Mouse (Mus musculus) ES-E14 (cell line): ENCODE data around the gene Galnt2. TPM values are rescaled to one million over a fixed set of nuclear protein-coding genes. Genes with fewer than 3 reads are reported as not detected.
A peak's percentile ranks its signal among the peaks of the same experiment; 100 is the strongest.

Source experiments
- DNase-seq: peaks from one replicate; pipeline ENCODE4 v3.0.0-alpha.2; 2013; ENCODE audit warnings: low read depth, low spot score
- H3K27ac ChIP-seq: 2 replicates; pipeline ENCODE4 v1.5.1; 2012; ENCODE audit warnings: low read depth, mild to moderate bottlenecking, low read length, moderate library complexity, mixed read lengths; ENCODE audit not compliant: poor library complexity, insufficient read depth, severe bottlenecking
- H3K36me3 ChIP-seq: 2 replicates; pipeline ENCODE4 v1.6.1; 2012; ENCODE audit warnings: mild to moderate bottlenecking, low read length, moderate library complexity, mixed read lengths; ENCODE audit not compliant: control insufficient read depth, poor library complexity, insufficient read depth, severe bottlenecking
- H3K4me1 ChIP-seq, 2 experiments: fragments of 150-350 bp in 1 of 2; sonication (generic) in 1 of 2; 2 replicates each; pipeline ENCODE4 v1.6.1; 2012; ENCODE audit warnings: low read length in 2 of 2, mild to moderate bottlenecking in 1 of 2, mixed read lengths in 1 of 2; ENCODE audit not compliant: control insufficient read depth in 2 of 2, insufficient read depth in 2 of 2, poor library complexity in 1 of 2
- H3K4me3 ChIP-seq, 2 experiments: fragments of 150-350 bp in 1 of 2; sonication (generic) in 1 of 2; 2 replicates each; pipeline ENCODE4 v1.5.1; 2012; ENCODE audit warnings: low read length in 2 of 2, low read depth in 1 of 2, mild to moderate bottlenecking in 1 of 2, mixed read lengths in 1 of 2; ENCODE audit not compliant: insufficient read depth in 1 of 2, poor library complexity in 1 of 2, severe bottlenecking in 1 of 2
- H3K9ac ChIP-seq: 2 replicates; pipeline ENCODE4 v1.6.1; 2012; ENCODE audit warnings: low read depth, mild to moderate bottlenecking, low read length, mixed read lengths; ENCODE audit not compliant: poor library complexity, insufficient read depth, severe bottlenecking
- H3K9me3 ChIP-seq: fragments of 150-350 bp; sonication (generic); 2 replicates; pipeline ENCODE4 v1.6.1; 2012; ENCODE audit warnings: low read depth, mild to moderate bottlenecking, low read length; ENCODE audit not compliant: control insufficient read depth, insufficient read depth
- CHD2 ChIP-seq: IDR thresholded peaks from 2 replicates; pipeline ENCODE4 v1.6.1; 2014; ENCODE audit warnings: mild to moderate bottlenecking, low read depth, low read length, inconsistent platforms
- HCFC1 ChIP-seq: IDR thresholded peaks from 2 replicates; pipeline ENCODE4 v1.6.1; 2012; ENCODE audit warnings: low read length, inconsistent platforms, borderline replicate concordance; ENCODE audit not compliant: insufficient read depth
- MAFK ChIP-seq: IDR thresholded peaks from 2 replicates; pipeline ENCODE4 v1.6.1; 2014; ENCODE audit warnings: mild to moderate bottlenecking, low read depth, low read length, inconsistent platforms; ENCODE audit not compliant: insufficient read depth
- ZC3H11A ChIP-seq: IDR thresholded peaks from 2 replicates; pipeline ENCODE4 v1.6.1; 2012; ENCODE audit warnings: low read depth, mild to moderate bottlenecking, inconsistent platforms, low read length, borderline replicate concordance
- ZNF384 ChIP-seq: IDR thresholded peaks from 2 replicates; pipeline ENCODE4 v1.6.1; 2012; ENCODE audit warnings: low read depth, low read length, inconsistent platforms
- in situ Hi-C, 2 experiments: fragments of 600-800 bp; cut with MboI; formaldehyde crosslinking; loops; one replicate each; pipeline ENCODE4 v1.15.1; 2025; ENCODE audit warnings: low sequenced_read_pairs in 2 of 2, inconsistent platforms in 1 of 2; ENCODE audit not compliant: unreplicated experiment in 2 of 2
- total RNA-seq: library from RNA; depleted of rRNA; stranded (reverse); fragments of 300-350 nt; gene quantifications from 2 replicates; pipeline ENCODE4 v1.2.3, GENCODE M21; 2012

Galnt2 gene
- total RNA-seq, 1 experiment: 45.6 TPM

DNA sequence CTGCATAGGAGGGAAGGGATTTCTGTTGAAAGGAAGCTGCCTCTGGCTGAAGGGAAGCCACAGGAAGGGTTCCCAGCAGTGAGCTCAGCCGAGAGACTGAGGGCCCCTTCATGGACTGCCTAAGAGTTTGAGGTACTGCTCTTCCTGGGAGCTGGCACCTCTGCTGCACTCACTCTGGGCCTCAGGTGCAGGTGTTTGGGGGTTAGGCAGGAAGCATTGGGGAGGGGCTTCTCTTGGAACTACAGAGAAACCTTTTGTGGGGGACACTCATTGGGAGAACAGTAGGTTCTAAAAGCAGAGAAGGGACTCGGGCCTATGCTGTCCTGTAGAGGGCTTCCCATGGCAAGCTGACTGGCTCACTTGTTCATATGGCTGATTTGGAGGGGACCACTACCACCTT lies 3.3 kb downstream of the Galnt2 start:
- no peaks in the 10 kb centered on the region for H3K9me3 ChIP-seq
- H3K4me3 ChIP-seq: no peak overlapping the region
- peaks cover 16 to 30% of the 10 kb centered on the region in 2 experiments for H3K4me1 ChIP-seq
- no peak overlapping the region for H3K27ac ChIP-seq
- TF ChIP-seq ZC3H11A (no peak), HCFC1 (no peak), CHD2 (no peak), MAFK (no peak), ZNF384 (no peak)
- no peaks in the 10 kb centered on the region for H3K36me3 ChIP-seq
- in situ Hi-C loops: no loop called here
- H3K9ac ChIP-seq: no peak overlapping the region
- no peak for DNase-seq

DNA sequence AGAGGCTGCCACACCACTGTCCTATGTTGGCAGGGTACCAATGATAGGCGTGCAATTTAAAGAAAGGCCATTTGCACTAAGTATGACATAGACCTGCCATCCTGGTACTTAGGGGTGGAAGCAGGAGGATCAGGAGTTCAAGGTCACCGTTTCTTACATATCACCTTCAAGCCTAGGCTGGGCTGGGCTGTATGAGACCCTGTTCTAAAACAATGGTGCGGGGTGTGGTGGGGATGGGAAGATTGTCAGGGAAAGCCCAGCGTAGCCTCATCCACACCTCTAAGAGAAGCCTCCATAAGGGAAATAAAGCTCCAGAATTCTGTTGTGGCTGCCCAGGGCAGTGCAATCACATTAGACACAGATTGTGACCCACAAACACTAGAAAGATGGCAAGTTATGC lies 4.3 kb downstream of the Galnt2 start:
- peaks cover 16 to 28% of the 10 kb centered on the region in 2 experiments for H3K4me1 ChIP-seq

DNA sequence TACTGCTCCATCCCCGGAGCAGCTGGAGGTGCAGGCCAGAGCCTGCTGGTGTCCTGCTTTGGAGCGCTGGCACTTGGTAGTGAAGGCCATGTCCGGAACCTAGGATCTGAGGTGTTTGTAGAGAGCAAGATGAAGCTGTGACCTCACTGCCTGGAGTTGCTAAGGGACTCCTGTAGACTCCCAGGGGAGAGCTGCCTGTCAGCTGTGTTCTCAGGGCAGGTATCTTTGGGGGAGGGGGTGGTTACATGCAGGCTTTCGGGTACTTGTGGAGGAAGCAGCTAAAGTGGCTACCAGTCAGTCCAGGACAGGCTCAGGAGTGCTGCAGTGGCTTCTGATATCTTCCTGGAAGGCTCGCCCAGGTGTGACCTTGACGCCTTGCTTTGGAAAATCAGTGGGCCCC lies 8.2 kb downstream of the Galnt2 start:
- DNase-seq: no peak
- H3K9ac ChIP-seq: no peak overlapping the region
- no peak overlapping the region for H3K27ac ChIP-seq
- in situ Hi-C loops: no loop called here
- H3K4me3 ChIP-seq: no peak overlapping the region
- H3K9me3 ChIP-seq: no peaks in the 10 kb centered on the region
- peaks cover 14 to 25% of the 10 kb centered on the region in 2 experiments for H3K4me1 ChIP-seq
- TF ChIP-seq CHD2: no peak
- TF ChIP-seq ZNF384: no peak
- no peak for TF ChIP-seq MAFK
- no peak for TF ChIP-seq HCFC1
- no peak for TF ChIP-seq ZC3H11A
- H3K36me3 ChIP-seq: no peaks in the 10 kb centered on the region

More for the DNA sequence above, 4.3 kb downstream of the Galnt2 start:
- TF ChIP-seq HCFC1: no peak
- TF ChIP-seq ZNF384: no peak
- no peak for TF ChIP-seq ZC3H11A
- no peak for TF ChIP-seq MAFK
- no peak for TF ChIP-seq CHD2
- Histone ChIP-seq H3K36me3 (no peaks in the 10 kb centered on the region), H3K4me3 (no peak overlapping the region), H3K9ac (peak overlapping the region; percentile 17; the same call in 1 of the 2 replicates), H3K9me3 (no peaks in the 10 kb centered on the region), H3K27ac (0 out of 2 replicates have a peak overlapping the region, but pooled peaks have one; percentile 27)
- in situ Hi-C loops: no loop called here
- peak; percentile 51 for DNase-seq

DNA sequence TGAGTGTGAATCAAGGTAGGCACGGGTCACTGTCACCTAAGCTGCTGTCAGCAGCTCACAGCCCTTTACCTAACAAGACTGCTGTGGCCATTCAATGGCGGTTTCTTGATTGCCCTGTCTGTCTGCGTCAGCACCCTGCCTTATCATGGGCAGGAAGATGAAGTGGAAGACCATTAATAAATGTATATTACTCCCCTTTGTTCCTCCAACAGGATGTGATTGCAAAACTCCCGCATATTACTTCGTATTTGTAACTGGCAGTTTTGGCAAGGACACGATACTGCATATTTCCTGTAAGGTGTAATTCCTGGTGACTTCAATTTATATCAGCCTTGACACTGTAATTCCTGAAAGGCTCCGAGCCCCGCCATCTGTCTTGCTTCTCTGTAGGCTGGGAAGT lies 9.7 kb downstream of the Galnt2 start:
- in situ Hi-C loops: no loop called here
- no peak overlapping the region for H3K9ac ChIP-seq
- no peak for DNase-seq

DNA sequence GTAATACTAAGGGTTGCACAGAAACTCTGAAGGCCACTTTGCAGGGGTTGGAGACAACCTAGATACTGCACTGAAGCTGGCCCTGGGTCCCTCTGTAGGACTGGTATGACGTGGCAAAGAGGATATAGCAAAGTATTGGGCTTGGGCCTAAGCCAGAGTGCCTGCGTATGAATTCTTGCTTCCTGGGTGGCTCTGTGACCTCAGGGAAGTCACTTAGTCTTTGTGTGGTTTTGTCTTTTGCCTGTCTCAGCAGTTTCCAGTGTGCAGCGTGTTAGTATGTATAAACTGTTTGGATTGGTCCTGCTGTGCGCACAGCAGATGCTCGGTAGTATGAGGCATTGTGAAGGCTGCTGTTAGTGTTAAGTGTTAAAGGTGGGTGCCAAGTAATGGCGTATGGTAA lies 11.0 kb downstream of the Galnt2 start:
- Histone ChIP-seq H3K4me1 (peaks cover 3 to 7% of the 10 kb centered on the region in 2 experiments; a peak in 3 of 4 replicates), H3K9ac (no peak overlapping the region), H3K27ac (no peak overlapping the region), H3K9me3 (no peaks in the 10 kb centered on the region), H3K36me3 (no peaks in the 10 kb centered on the region; the same call in 1 of the 2 replicates), H3K4me3 (no peak overlapping the region)
- TF ChIP-seq HCFC1: no peak
- TF ChIP-seq ZNF384: no peak
- TF ChIP-seq CHD2: no peak
- in situ Hi-C loops: no loop called here
- DNase-seq: no peak

More for the DNA sequence above, 9.7 kb downstream of the Galnt2 start:
- Histone ChIP-seq H3K27ac (no peak overlapping the region), H3K36me3 (no peaks in the 10 kb centered on the region), H3K4me1 (peaks cover 8 to 12% of the 10 kb centered on the region in 2 experiments), H3K4me3 (no peak overlapping the region), H3K9me3 (no peaks in the 10 kb centered on the region)
- TF ChIP-seq HCFC1 (no peak), MAFK (no peak), ZNF384 (no peak), CHD2 (no peak), ZC3H11A (no peak)
